Mouse (Mus musculus) cerebellum, adult 11 months (tissue): ENCODE data around the gene Gm45213.
A peak's percentile ranks its signal among the peaks of the same experiment; 100 is the strongest.

Experiments used
- DNase-seq: peaks from one replicate; pipeline ENCODE4 v3.0.0; 2022

The Gm45213 gene

DNA sequence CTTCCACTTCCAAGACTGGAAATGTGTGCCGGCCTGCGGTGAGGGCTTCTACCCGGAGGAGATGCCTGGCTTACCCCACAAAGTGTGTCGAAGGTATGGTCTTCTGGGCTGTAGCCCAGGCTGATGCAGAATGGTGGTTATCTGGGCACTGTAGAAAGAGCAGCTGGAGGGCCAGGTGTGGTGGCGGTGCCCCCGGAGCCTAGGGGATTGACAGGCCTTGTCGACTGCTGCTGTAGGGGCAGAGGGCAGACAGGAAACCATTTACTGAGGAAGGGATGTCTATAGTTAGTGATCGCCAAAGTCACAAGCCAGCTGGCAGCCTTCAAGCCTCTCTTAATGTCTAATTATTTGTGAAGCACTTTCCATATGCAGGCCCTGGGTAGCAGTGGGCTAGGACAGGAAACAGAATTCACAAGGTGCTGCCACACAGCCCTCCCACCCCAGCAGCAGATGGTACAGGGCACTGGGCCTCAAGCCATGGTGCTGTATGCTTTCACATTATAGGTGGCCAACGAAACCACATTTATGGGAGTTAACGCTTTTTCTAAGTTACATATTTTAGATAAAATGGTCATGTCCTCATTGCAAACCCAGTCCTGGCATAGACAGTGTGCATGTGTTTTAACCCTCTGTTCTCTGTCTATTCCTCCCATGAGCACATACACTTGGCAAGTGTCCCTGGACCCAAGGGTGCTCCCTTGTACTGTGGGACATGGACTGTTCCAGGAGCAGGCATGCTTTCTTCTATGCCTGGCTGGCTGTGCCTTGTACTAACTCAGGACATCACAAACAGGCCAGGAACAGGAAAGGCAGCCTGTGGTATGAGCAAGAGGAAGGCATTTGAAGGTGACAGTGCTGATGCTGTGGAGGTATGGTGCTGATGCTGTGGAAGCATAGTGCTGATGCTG is at the start of gene Gm45213:
Gm45213 (plus strand) TSS at position 51 of the 908 bp plus-strand sequence.
- peak; percentile 65 for DNase-seq

DNA sequence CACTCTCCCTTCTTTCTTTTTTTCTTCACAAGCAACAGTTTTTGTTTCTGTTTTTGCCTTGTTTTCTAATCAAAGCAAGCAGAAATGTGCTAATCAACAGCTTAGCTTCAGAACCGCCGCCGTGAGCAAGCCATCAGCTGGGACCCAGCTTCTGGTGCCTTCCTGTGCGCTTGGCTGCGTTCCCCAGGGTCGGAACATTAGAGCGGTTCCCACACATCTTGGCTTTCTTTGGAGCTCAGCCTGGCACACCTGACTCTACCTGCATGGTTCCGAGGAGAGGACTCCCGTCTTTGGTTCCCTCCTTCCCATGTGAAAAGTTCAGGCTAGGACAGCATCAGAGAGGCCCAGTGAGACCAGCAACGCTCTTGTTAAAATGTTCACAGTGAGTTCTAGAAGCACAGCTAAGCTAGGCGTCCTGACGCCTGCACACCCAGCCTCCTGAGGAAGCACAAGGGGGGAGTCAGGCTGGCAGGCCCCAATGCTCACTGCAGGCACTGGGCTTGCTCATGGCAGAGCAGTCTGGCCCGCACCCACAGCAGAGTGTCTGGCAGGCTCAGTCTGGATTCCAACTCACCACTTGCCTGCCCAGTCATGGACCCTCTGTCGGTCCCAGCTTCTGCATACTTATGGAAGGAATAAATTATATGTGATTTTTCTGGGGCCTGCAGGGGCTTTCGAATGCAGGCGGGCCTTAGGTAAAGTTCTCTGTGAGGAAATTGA is 42.2 kb upstream of the Gm45213 start:
- DNase-seq = no peak

DNA sequence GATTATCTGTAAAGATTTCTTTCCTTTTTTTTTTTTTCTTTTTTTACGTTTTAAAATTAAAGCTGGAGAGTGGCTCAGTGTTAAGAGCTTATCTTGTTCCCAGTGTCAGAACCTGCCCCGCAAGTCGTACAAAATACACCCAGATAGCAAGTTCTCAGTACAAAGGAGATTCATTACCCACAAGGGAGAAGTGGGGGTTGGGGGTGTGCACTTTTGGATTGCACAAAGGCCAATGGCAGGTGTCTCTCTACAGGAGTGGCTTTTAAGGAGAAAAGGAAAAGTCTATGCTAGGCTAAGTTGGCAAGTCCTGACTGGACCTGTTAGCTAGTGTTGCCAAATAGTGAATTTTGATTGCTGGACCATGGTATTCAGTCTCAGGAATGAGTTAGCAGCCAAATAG is 41.6 kb upstream of the Gm45213 start:
- DNase-seq = no peak

DNA sequence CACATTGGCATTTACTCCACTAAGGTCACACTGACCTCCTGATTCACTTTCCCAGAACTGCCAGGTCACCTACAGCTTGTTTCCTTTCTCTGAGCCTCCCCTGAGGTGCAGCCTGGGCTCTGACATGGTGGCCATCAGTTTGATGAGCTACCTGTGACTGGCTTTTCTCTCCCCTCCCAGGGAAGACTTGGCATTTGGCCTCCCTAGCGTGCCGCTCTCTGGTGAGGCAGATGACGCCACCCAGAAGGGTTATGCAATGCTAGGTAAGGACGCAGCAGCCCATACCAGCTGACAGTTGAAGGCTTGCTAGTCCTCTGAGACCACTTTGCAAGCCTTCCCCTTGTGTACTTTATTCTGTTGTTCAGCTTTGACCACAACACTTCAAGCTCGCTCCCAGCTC is 40.0 kb upstream of the Gm45213 start:
- no peak for DNase-seq

DNA sequence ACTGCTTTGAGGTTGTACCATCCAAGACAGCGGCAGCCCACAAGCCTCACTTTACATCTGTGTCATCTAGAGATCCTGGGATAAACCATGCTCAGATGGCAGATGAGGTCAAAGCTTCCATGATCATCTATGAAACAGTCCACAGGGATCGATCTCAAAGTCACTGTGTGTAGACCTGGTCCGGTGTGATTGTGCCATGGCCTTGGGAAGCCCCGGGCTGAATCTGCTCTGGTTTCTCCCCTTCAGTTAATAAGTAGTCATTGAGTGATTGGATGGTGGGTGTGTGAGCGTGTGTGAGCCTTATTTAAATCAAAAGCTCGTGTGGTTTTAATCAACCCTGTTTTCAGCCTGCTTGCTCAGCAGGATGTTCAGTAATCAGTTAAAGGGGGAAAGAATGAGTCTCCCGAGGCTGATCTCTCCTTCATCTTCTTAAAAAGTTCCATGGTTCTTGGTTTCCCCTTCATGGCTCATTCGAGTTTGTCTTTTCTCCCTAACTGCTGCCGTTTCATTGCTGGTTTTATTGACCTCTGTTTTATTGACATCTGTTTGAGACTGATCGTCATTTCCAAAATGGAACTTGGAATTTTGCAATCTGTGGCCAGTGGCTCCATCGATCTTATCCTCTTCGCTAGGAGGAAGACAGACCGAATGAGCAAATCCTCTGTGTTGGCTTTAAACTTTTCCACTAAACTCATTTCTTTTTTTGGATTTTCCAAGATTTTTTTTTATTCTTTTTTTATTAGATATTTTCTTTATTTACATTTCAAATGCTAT is 39.4 kb upstream of the Gm45213 start:
- DNase-seq = no peak

DNA sequence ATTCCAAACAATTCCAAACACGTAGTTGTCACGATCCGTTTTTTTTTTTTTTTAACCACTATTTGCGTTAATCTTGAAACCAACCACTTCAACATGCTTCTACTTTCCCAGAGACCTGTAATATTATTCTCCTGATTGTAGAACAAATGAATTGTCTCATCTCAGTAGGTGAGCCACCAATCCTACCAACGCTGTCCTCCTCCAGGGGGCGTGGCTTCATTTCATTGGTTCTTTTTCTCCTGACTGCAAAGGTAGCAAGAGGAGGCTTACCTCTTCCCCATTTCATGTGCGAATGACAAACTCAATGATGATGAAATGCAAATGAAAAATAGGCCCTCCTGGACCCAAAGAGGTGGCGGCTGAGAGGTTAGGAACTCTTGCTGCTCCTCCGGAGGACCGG is 38.3 kb upstream of the Gm45213 start:
- DNase-seq = no peak

DNA sequence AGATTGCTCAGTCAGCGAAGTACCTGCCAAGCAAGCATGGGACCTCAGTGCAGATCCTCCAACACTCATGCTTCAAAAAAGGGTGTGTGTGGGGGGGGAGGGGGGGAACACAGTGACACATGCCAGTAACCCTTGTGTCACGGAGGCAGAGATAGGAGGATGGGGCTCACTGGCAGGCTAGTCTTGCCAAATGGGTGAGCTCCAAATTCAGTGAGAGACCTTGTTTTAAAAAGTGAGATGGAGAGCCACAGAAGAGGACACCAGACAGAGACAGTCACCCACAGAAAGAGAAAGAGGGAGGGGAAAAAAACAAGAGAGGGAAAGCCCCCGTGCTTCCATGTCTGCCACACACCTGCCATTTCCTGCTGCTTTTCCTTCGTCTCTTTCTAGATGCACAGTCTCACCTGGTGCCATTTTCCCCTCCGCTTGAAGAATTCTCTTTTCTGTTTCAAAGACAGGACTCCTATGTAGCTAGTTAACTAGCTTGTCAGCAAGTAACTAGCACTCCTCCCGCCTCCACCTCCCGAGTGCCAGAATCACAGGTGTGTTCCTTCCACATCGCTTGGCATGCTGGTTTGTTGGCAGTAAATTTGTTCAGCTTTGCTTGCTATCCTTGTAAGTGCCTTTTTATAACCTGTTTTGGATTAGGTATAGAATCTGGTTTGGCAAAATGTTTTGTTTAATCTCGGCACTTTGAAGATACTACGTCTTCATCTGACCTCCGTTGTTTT is 35.1 kb upstream of the Gm45213 start:
- DNase-seq = peak; percentile 90

DNA sequence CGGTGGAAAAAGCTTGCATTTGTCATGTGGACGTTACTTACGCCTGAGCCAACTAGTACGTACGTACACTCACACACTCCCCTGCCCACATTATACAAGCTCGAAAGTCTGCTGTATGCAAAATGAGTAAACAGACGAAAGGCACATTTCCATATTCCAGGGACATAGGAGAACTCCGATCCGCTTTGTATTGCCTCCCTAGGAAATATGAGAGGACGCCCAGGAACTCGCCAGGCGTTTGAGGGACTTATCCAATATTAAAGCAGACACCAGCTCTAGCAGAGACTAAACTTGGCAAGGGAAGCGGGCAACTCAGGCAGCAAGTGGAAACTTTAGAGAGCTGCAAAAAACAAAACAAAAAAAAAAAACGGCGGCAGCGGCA is 34.5 kb upstream of the Gm45213 start:
- peak; percentile 40 for DNase-seq

DNA sequence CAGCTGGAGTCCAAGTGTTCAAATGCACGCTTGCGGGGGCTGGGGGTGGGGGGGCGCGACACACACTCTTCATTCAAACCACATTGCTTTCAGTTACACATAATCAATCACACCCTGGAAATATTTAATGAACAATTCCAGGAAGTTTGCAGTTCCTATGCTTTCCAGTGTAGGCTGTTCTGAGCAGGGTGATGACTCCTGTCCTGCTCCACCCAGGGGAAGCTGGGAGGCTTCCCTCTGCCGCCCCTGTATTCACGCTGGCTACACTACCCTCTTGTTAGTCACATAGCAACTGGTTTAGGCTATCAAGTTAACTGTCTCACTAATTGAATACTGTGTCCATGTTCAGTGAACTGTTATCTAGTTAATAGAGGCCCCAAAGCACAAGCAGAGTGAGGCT is 32.9 kb upstream of the Gm45213 start:
- no peak for DNase-seq

DNA sequence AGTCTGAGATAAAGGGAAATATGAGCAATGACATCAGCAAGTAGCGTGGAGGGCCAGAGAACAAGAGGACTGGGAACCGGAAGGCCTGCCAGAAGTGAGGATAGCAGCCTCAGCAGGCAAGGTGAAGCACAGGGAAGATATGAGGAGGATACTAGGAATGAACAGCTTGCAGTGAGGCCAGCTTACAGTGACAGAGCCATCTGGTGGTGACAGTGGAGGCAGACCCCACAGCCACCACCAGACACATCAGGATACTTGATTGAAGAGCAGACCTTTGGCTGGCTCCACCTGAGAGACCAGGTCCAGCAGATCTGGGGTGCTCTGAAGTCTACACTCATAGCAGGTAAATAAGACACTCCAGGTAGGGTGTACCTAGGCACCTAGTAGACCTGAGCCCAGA is 15.7 kb upstream of the Gm45213 start:
- DNase-seq = no peak

DNA sequence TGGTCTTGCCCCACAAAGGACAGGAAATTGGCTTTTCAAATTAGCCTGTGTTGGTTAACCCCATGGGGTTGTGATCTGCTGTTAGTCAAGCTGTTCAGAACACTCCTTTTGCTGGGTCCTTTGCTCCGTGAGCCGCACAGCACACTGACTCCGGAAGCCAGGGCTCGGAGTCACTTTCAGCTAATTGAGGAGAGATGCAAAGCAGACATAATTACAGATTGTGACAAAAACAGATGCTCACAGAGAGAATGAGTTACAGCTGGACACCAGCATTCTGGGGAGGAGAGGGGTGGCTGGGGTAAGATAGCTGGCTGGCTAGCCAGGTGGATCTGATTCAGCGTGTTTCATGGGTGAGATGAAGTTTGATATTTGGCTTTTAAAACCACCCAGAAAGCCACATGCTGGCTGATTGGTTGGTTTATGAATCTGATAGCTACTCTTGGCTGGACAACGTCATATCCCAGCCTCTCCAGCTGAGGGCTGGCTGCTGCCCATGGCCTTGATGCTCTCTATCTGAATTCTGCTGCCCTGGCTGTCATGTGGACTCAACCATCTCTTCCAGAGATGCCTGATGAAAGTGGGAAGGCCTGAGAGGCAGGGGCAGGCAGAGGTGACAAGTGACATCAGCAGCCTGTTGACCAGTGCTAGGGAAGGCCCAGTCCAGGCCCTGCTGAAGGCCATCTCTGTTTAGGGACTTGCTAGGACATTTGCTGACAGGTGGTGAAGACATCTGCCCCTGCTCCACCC is 14.5 kb upstream of the Gm45213 start:
- DNase-seq = no peak

DNA sequence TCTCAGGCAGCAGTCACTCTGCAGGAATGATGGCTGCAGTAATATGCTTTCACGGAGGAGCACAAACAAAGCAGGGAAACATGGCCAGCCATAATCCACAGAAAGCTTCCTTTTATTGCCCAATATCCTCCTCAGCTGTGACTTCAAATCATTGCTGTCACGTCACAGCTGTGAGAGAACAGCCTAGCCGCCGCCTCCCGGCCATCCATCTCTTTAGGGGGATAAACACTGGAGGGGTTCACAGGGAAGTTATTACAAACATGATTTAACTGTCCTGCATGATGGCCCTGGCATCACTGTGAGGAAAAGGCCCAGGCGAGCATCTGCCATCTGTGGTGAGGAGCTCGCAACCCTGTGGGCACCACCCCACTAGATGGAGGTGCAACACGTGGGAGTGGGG is 6.6 kb upstream of the Gm45213 start:
- DNase-seq = no peak

DNA sequence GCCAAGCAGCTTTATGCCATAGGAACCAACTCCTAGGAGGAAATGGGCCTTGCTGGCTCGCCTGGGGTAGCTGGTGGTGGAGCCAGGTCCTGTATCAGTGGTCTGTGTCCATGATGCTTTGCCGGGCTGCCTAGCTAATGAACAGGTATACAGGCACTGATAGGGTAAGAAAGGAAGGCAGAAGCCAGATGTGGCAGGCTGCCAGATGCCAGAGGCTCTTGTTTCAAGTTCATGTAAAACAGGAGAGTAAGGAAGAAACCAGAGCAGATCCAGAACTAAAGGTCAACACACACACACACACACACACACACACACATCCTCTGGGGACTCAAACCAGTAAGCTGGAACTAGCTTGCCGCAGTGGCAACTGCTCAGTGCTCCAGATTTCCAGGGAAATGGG is 5.1 kb upstream of the Gm45213 start:
- no peak for DNase-seq

DNA sequence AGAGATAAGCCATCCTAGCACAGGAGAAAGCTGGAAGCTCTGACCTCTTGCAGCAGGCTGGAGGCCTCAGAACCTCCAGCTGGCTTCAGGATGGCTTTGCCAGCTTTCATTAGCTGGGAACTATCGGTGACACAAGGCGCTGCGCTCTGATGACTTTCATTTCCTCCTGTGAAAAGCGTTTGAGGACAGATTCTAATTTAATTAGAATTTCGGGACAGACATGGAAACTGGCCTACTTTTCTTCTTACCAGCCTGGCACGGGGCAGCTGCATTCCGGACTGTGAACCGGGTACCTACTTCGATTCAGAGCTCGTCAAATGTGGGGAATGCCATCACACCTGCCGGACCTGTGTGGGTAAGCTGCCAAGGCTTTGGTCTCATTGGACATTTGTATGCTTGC is 4.7 kb upstream of the Gm45213 start:
- peak; percentile 55 for DNase-seq

DNA sequence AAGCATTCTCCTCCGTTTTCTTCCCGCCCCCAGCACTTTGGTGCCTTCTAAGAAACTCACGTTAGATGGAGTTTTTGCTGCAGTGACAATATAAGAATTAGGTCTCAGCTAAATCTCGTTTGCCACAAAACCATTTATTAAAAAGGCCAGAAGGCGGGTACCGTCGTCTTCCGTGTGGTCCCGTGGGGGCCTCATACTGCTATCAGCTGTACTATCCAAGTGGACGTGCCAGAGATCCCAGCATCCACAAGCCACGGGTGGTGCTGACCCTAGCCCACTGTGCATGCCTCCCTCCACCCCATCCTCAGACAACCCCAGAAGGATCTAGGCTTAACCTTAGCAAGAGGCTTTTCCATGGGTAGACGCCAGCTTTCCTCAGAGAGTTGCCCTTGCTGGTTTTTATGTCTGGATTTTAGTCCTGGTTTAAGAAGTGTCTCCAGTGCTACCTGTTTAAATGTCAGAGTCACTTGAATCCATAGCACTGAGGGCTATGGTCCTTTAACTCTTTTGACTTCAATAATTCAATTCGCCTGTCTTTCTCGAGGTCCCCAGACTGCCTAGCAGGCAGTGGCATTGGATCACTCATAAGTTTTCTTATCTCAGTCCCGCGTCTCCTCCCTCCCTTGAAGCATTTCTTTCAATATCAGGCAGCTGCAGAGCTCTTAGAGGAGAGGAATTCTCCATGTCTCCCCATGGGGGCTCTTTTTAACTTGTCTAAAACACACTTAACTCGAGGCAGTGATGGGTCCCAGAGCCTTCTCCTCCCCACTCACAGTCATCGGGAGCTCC is 3.2 kb upstream of the Gm45213 start:
- no peak for DNase-seq

DNA sequence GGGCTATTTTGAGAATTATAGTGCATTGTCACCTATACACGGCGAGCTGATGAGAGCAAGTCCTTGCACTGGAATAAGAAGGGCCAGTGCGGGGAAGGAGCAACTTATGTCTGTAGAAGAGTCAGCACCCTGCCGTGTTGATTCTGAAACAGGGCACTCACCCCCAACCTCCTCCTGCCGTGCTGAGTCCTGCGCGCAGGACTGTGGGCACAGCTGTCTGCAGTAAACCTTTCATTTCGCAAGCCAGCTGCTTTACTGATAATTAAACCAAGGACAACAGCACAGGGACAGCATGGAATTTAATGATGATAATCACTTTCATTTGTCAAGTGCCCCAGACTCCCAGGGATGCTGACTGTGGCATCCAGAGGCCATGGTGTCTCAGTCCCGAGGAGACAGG is 1.2 kb downstream of the Gm45213 start:
- DNase-seq = no peak

DNA sequence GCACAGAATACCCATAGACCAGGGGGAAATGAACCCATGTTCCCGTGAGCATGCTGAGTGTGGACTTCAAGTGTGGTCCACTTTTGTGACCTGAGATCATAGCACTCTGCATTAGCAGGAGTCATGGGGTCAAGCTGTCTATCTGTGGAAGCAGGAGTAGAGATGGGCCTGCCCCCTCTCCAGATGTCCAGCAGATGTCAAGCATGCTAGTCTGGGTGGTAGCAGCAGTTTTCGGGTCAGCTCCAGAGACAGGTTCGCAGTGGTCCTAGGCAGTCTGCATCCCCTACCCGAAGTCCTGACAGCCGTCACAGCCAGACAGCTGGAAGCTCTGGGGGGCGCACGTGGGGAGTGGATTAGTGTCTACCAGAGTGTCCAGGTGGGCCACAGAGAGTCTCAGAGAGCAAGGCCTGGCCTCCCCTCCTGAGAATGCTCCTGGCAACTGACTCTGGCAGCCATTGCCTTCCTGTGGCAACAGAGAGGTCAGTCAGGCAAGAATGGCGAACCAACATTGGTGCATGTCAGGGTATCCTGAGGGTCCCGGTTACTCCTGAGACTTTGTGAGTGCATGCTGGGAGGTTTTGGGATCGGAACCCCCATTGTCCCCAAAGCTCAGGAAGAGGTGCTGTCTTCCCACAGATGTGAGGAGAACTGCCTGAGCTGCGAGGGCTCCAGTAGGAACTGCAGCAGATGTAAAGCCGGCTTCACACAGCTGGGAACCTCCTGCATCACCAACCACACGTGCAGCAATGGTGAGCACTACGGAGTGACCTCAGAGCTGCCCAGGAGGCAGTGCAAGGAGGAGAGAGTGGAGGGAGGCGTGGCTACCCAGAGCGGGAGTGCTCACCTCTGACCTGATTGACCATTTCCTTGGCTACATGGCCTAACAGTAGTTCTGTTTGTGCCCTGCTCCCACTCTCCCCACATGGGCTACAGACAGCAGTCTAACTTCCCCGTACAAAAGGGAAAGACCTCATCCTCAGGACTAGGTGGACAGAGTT is 3.8 kb downstream of the Gm45213 start:
- DNase-seq = no peak

DNA sequence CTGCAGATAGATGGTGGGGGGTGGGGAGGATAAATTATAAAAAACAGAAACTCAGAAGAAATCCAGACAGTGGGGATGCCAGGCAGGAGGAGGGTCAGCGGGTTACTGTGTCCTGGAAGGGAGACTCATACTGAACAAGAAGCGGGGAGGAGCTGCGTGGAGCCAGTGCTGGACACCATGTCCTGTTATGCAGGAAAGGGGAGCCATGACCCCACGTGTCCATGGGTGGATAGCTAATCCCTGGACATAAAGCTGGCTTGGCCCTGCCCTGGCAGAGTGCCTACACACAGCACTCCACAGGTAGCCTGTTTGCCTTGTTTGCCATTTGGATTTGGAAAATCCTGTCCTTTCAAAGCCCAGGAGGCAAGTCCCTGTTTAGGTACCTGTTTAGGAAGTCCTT is 4.6 kb downstream of the Gm45213 start:
- no peak for DNase-seq

DNA sequence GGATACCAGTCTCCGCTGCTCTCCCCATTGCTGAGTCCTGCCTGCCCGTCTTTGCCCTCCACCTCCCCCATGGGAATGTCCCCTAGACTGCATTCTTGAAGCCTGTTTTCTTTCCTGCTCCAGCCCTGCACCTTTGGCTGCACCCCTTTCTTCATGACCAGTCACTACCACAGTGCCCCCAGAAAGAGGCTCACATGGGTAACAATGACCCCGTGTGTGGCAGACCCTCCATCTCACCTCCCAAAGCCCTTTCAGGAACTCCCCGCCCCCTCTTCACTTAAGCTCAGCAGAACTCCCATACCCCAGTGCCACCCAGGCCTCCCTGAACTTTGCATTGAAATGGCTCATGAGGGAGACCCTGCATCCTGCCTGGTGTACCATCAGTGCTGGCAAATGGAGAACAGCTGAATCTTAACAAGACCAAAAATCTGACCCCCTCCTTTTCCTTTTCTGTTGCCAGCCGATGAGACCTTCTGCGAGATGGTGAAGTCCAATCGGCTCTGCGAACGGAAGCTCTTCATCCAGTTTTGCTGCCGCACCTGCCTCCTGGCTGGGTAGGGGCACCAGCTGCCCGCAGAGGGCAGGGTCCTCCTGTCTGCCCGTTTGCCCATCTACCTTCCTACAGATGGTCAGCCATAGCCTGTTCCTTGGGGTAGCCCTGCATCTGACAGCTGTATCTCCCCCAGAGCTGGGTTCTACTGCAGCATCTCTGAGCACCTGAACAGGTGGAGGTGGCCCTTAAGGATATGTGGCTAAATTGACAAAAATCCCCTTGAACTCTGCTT is 5.2 kb downstream of the Gm45213 start:
- DNase-seq = no peak
